Mouse (Mus musculus) brain, adult 2 months (tissue): Measurements from ENCODE around the gene Anapc2.

ENCODE experiments used
- DNase-seq: peaks from one replicate; pipeline ENCODE4 v3.0.0; 2011; ENCODE audit warnings: low read depth, low spot score

Gene Anapc2

GRCm38 (mm10) chr2:25271827-25272511 lies at the start of gene Anapc2, which contains the start of gene Ssna1:
Gene Anapc2, plus strand, starts transcription at chr2:25272478.
Gene Ssna1, minus strand, starts transcription at chr2:25272438.
- peak; percentile 99 for DNase-seq

- DNase-seq = peak; percentile 86
Measured at GRCm38 (mm10) chr2:25223681-25224491, 48.4 kb upstream of the Anapc2 start.

GRCm38 (mm10) chr2:25224492-25224765 lies 47.8 kb upstream of the Anapc2 start, which contains the start of gene Tubb4b:
Gene Tubb4b, minus strand, starts transcription at chr2:25224702.
- DNase-seq = no peak

GRCm38 (mm10) chr2:25224766-25225752 lies 47.2 kb upstream of the Anapc2 start:
- DNase-seq = peak; percentile 100

- DNase-seq = no peak
Measured at GRCm38 (mm10) chr2:25225811-25226379, 46.4 kb upstream of the Anapc2 start.

- DNase-seq = peak; percentile 87
Measured at GRCm38 (mm10) chr2:25226864-25227263, 45.4 kb upstream of the Anapc2 start.

- no peak for DNase-seq
Measured at GRCm38 (mm10) chr2:25227406-25227805, 44.9 kb upstream of the Anapc2 start.

GRCm38 (mm10) chr2:25228431-25228889 lies 43.8 kb upstream of the Anapc2 start:
- peak; percentile 95 for DNase-seq

- no peak for DNase-seq
Measured at GRCm38 (mm10) chr2:25228995-25229530, 43.2 kb upstream of the Anapc2 start.

- no peak for DNase-seq
Measured at GRCm38 (mm10) chr2:25229582-25229981, 42.7 kb upstream of the Anapc2 start.

- DNase-seq = no peak
Measured at GRCm38 (mm10) chr2:25230581-25230980, 41.7 kb upstream of the Anapc2 start.

- DNase-seq = no peak
Measured at GRCm38 (mm10) chr2:25231038-25231437, 41.2 kb upstream of the Anapc2 start.

- DNase-seq = no peak
Measured at GRCm38 (mm10) chr2:25233421-25233820, 38.9 kb upstream of the Anapc2 start.

GRCm38 (mm10) chr2:25234050-25234449 lies 38.2 kb upstream of the Anapc2 start, which contains the start of gene Slc34a3:
Gene Slc34a3, minus strand, starts transcription at chr2:25234364.
- no peak for DNase-seq

GRCm38 (mm10) chr2:25234551-25235220 lies 37.6 kb upstream of the Anapc2 start:
- DNase-seq = no peak

GRCm38 (mm10) chr2:25236614-25237013 lies 35.7 kb upstream of the Anapc2 start, which contains the start of gene Rnf224:
Gene Rnf224, minus strand, starts transcription at chr2:25236787.
- no peak for DNase-seq

GRCm38 (mm10) chr2:25237522-25237921 lies 34.8 kb upstream of the Anapc2 start:
- DNase-seq = no peak

GRCm38 (mm10) chr2:25238106-25238505 lies 34.2 kb upstream of the Anapc2 start:
- DNase-seq = no peak

- DNase-seq = no peak
Measured at GRCm38 (mm10) chr2:25239766-25240165, 32.5 kb upstream of the Anapc2 start.

GRCm38 (mm10) chr2:25240310-25240709 lies 32.0 kb upstream of the Anapc2 start:
- no peak for DNase-seq
